Mouse (Mus musculus) cortical plate, adult 2 months (tissue): ENCODE measurements around the gene Galnt2. TPM values are rescaled to one million over a fixed set of nuclear protein-coding genes. Genes with fewer than 3 reads are reported as not detected.
A peak's percentile ranks its signal among the peaks of the same experiment; 100 is the strongest.

ENCODE experiments used
- H3K27ac ChIP-seq: fragments of 200-500 bp; 2 replicates; pipeline ENCODE4 v1.5.1; 2012; ENCODE audit warnings: low read length, control low read depth, inconsistent platforms; ENCODE audit not compliant: insufficient read depth
- H3K4me1 ChIP-seq: fragments of 200-500 bp; 2 replicates; pipeline ENCODE4 v1.6.1; 2011; ENCODE audit warnings: low read length; ENCODE audit not compliant: control insufficient read depth, insufficient read depth
- H3K4me3 ChIP-seq: fragments of 200-500 bp; 2 replicates; pipeline ENCODE4 v1.5.1; 2011; ENCODE audit warnings: mild to moderate bottlenecking, low read length, control low read depth; ENCODE audit not compliant: insufficient read depth
- CTCF ChIP-seq: fragments of 200-500 bp; IDR thresholded peaks from 2 replicates; pipeline ENCODE4 v1.5.1; 2011; ENCODE audit warnings: mild to moderate bottlenecking, control low read depth, low read length; ENCODE audit not compliant: insufficient read depth; ENCODE audit errors: extremely low read depth
- POLR2A ChIP-seq: fragments of 200-500 bp; IDR thresholded peaks from 2 replicates; pipeline ENCODE4 v1.6.1; 2011; ENCODE audit warnings: mild to moderate bottlenecking, low read length, control low read depth; ENCODE audit not compliant: insufficient read depth; ENCODE audit errors: extremely low read depth
- polyA plus RNA-seq: library from polyadenylated mRNA; depleted of rRNA; stranded (reverse); fragments of >200 nt; gene quantifications from 2 replicates; pipeline ENCODE4 v1.2.3, GENCODE M21; 2012

The Galnt2 gene
- polyA plus RNA-seq, 1 experiment: 25.3 TPM

GRCm38 (mm10) chr8:124330433-124330832 is 99.2 kb downstream of the Galnt2 start:
- H3K4me3 ChIP-seq: no peak overlapping the region
- no peak overlapping the region for H3K27ac ChIP-seq
- TF ChIP-seq CTCF (no peak), POLR2A (no peak)
- H3K4me1 ChIP-seq: no peaks in the 10 kb centered on the region

- Histone ChIP-seq H3K27ac (no peak overlapping the region), H3K4me1 (no peaks in the 10 kb centered on the region), H3K4me3 (no peak overlapping the region)
- TF ChIP-seq CTCF (no peak), POLR2A (no peak)
Observed at GRCm38 (mm10) chr8:124331094-124331493, 99.9 kb downstream of the Galnt2 start.

- no peaks in the 10 kb centered on the region for H3K4me1 ChIP-seq
- no peak overlapping the region for H3K4me3 ChIP-seq
- H3K27ac ChIP-seq: no peak overlapping the region
- TF ChIP-seq POLR2A: no peak
- TF ChIP-seq CTCF: no peak
Observed at GRCm38 (mm10) chr8:124331706-124332105, 100.5 kb downstream of the Galnt2 start.

- no peak overlapping the region for H3K4me3 ChIP-seq
- no peaks in the 10 kb centered on the region for H3K4me1 ChIP-seq
- TF ChIP-seq CTCF (no peak), POLR2A (no peak)
Observed at GRCm38 (mm10) chr8:124336302-124336701, 105.1 kb downstream of the Galnt2 start.

GRCm38 (mm10) chr8:124339742-124340141 is 108.6 kb downstream of the Galnt2 start:
- Histone ChIP-seq H3K4me1 (no peaks in the 10 kb centered on the region), H3K4me3 (no peak overlapping the region), H3K27ac (no peak overlapping the region)
- no peak for TF ChIP-seq CTCF
- TF ChIP-seq POLR2A: no peak

More at GRCm38 (mm10) chr8:124336302-124336701, 105.1 kb downstream of the Galnt2 start:
- no peak overlapping the region for H3K27ac ChIP-seq

- Histone ChIP-seq H3K27ac (no peak overlapping the region), H3K4me1 (no peaks in the 10 kb centered on the region), H3K4me3 (no peak overlapping the region)
- TF ChIP-seq CTCF (no peak), POLR2A (no peak)
Observed at GRCm38 (mm10) chr8:124340360-124341068, 109.3 kb downstream of the Galnt2 start.

- no peak overlapping the region for H3K27ac ChIP-seq
- H3K4me3 ChIP-seq: no peak overlapping the region
- TF ChIP-seq POLR2A (no peak), CTCF (no peak)
- no peaks in the 10 kb centered on the region for H3K4me1 ChIP-seq
Observed at GRCm38 (mm10) chr8:124343151-124343550, 112.0 kb downstream of the Galnt2 start.

- TF ChIP-seq CTCF (no peak), POLR2A (no peak)
- Histone ChIP-seq H3K4me3 (no peak overlapping the region), H3K27ac (no peak overlapping the region), H3K4me1 (no peaks in the 10 kb centered on the region)
Observed at GRCm38 (mm10) chr8:124343991-124344390, 112.8 kb downstream of the Galnt2 start.

- Histone ChIP-seq H3K4me1 (no peaks in the 10 kb centered on the region), H3K4me3 (no peak overlapping the region), H3K27ac (no peak overlapping the region)
- TF ChIP-seq POLR2A (no peak), CTCF (no peak)
Observed at GRCm38 (mm10) chr8:124345098-124345497, 113.9 kb downstream of the Galnt2 start.

- no peak for TF ChIP-seq POLR2A
- TF ChIP-seq CTCF: peak; percentile 84
- Histone ChIP-seq H3K4me3 (no peak overlapping the region), H3K27ac (no peak overlapping the region), H3K4me1 (no peaks in the 10 kb centered on the region)
Observed at GRCm38 (mm10) chr8:124346852-124347523, 115.8 kb downstream of the Galnt2 start.
